Mouse (Mus musculus) lung, adult 2 months (tissue): ENCODE measurements around the gene Thsd4. TPM values are rescaled to one million over a fixed set of nuclear protein-coding genes. Genes with fewer than 3 reads are reported as not detected.

Experiments
- DNase-seq: peaks from one replicate; pipeline ENCODE4 v3.0.0; 2022
- H3K4me1 ChIP-seq: fragments of 200-500 bp; 2 replicates; pipeline ENCODE4 v1.6.1; 2011; ENCODE audit warnings: low read length; ENCODE audit not compliant: control insufficient read depth, insufficient read depth
- H3K4me3 ChIP-seq: fragments of 200-500 bp; replicated peaks from 2 replicates; pipeline ENCODE3; 2011; ENCODE audit warnings: low read depth, mild to moderate bottlenecking, control low read depth, low read length; ENCODE audit errors: extremely low read depth
- CTCF ChIP-seq: fragments of 200-500 bp; IDR thresholded peaks from 2 replicates; pipeline ENCODE4 v1.5.1; 2011; ENCODE audit warnings: mild to moderate bottlenecking, low read length, control low read depth; ENCODE audit not compliant: insufficient read depth
- POLR2A ChIP-seq: fragments of 200-500 bp; IDR thresholded peaks from 2 replicates; pipeline ENCODE4 v1.6.1; 2011; ENCODE audit warnings: low read depth, mild to moderate bottlenecking, control low read depth, low read length, borderline replicate concordance; ENCODE audit errors: extremely low read depth
- WGBS: fragments of 180-500 bp; shearing (Covaris S2); methylation state at CpG from one replicate; pipeline ENCODE4 v1.1.7; 2018; 5-methylcytosine and 5-hydroxymethylcytosine counted together
- polyA plus RNA-seq: library from polyadenylated mRNA; depleted of rRNA; stranded (reverse); fragments of >200 nt; gene quantifications from 2 replicates; pipeline ENCODE4 v1.2.3, GENCODE M21; 2012

The Thsd4 gene
- polyA plus RNA-seq, 1 experiment: 27.2 TPM

DNA sequence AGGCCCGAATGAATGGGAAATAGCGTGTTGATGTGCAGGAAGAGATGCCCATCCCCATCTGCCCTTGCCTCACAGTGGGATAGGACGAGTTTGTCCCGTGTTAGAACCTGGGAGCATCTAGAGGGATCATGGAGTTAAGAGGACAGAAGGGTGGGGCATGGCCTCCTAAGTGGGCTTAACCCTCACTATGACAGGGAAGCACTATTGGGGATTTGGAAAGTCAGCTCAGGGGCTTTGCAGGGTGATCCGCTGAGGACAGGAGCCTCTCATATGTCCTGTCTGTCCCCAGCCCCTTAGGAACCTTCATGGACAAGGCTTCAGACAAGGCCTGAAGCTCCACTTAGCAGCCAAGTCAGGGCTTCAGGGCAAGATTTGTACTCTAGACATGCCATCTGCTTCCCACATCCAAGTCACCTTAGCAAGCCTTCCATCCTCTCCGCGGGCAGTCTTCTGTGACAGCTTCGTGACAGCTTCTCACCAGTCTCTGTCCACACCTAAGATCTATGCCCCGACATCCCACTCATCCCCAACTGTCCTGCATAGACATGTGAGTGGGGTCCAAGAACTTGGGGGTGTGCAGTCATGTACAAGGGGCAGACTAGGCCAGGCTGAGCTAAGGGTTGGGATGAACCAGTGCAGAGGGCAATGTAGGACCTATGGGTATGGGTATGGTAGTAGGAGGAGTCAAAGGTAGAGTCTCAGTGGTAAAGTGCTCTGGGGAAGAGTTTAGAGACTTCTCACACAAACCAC is 570.7 kb downstream of the Thsd4 start:
- 89% methylated on average over 9 of the region's 9 CpGs for WGBS
- TF ChIP-seq POLR2A (no peak), CTCF (no peak)
- DNase-seq: no peak
- H3K4me3 ChIP-seq: no peak overlapping the region
- H3K4me1 ChIP-seq: no peaks in the 10 kb centered on the region

DNA sequence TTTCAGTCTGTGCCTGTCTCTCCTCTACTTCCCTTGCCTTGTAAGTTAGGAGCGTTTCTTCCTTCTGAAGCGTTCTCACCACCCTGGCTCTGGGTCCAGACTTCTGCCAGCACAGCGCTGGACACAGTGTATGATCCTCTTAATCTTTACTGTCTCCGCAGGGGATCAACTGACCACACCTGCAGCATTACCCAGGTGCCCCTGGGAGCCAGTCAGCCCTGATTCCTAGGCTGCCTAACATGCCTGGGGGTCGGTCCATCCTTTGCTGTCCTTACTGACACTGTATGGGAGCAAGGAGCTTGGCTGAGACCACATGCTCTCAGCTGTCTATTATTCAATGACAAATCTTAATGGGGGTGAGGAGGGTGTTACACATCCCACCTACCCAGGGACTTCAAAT is 571.9 kb downstream of the Thsd4 start:
- no peak for DNase-seq
- TF ChIP-seq POLR2A (no peak), CTCF (no peak)
- no peaks in the 10 kb centered on the region for H3K4me1 ChIP-seq
- 88% methylated on average over 5 of the region's 5 CpGs for WGBS
- H3K4me3 ChIP-seq: no peak overlapping the region

DNA sequence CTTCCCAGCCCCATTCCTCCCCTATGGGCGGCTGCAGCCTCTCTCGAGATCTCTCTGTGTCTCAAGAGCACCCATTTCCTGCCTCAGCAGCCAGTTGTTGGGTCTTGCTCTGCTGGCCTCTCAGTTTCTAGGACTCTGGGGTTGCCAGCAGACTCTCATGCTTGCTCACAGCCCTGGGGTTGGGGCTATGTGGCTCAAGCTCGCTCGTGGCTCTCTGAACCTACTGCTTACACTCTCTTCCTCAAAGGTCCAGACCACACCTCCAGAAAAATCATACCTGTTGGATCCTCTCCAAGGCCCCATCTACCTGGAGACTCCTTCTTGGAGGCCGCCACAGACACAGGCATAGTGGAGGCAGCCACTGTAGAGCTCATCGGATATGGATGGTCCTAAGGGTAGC is 572.3 kb downstream of the Thsd4 start:
- 74% methylated on average over 6 of the region's 6 CpGs for WGBS
- TF ChIP-seq POLR2A: no peak
- no peak for TF ChIP-seq CTCF
- DNase-seq: no peak

DNA sequence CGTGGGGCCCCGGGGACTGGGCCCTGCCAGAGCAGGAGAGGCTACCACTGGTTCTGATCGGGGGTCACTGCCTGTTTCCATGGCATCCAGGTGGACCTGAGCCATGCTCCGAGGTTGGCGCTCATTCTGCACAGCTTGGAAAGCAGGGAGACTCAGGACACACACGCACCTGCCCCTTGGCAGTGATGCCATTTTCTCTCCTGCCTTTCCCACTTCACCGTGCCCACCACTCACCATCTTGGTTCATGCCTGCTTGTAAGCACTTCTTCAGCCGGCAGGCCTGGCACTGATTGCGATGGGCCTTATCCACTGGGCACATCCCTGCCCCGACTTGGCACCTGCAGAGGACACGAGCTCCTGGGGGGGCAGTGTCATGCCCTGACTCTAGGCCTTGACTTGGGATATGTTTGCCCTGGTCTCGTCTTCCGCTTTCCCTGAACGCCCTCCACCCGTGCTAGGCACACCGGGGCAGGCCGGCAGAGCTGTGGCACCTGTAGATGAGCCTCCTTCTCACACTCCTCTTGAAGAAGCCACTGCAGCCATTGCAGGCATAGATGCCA is 573.1 kb downstream of the Thsd4 start:
- Histone ChIP-seq H3K4me1 (no peaks in the 10 kb centered on the region), H3K4me3 (no peak overlapping the region)
- DNase-seq: no peak
- no peak for TF ChIP-seq POLR2A
- no peak for TF ChIP-seq CTCF
- WGBS: 85% methylated on average over 17 of the region's 17 CpGs

More for the DNA sequence above, 572.3 kb downstream of the Thsd4 start:
- no peak overlapping the region for H3K4me3 ChIP-seq
- no peaks in the 10 kb centered on the region for H3K4me1 ChIP-seq

- TF ChIP-seq POLR2A (no peak), CTCF (no peak)
- Histone ChIP-seq H3K4me1 (no peaks in the 10 kb centered on the region), H3K4me3 (no peak overlapping the region)
- DNase-seq: no peak
- 75% methylated on average over 8 of the region's 8 CpGs for WGBS
These were observed 573.6 kb downstream of the Thsd4 start for GRCm38 (mm10) chr9:59948226-59948625.

GRCm38 (mm10) chr9:59947271-59947670 is 574.6 kb downstream of the Thsd4 start:
- 61% methylated on average over 8 of the region's 8 CpGs for WGBS
- DNase-seq: no peak
- no peaks in the 10 kb centered on the region for H3K4me1 ChIP-seq
- H3K4me3 ChIP-seq: no peak overlapping the region
- TF ChIP-seq CTCF (no peak), POLR2A (no peak)

DNA sequence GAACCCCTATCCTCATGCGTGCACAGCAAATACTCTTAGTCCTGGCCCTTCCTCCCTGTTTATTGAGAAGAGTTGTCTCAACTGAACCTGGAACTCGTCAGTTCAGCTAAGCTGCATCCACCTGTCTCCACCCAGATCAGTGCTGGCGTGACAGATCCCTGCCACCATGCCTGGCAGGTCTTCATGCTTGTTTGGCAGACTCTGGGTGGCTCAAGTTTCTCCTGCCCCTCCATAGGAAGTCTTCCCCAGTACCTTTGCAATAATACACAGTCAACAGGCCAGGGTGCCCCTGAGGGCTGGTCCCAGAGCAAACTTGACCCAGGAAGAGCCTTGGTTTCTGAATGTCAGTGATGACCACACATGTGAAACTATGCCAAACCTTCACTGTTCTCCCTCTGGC is 576.6 kb downstream of the Thsd4 start:
- DNase-seq: no peak
- WGBS: 81% methylated on average over 3 of the region's 3 CpGs
- TF ChIP-seq CTCF (no peak), POLR2A (no peak)
- no peaks in the 10 kb centered on the region for H3K4me1 ChIP-seq
- no peak overlapping the region for H3K4me3 ChIP-seq

GRCm38 (mm10) chr9:59943826-59944225 is 578.0 kb downstream of the Thsd4 start:
- no peaks in the 10 kb centered on the region for H3K4me1 ChIP-seq
- DNase-seq: no peak
- 89% methylated on average over 6 of the region's 6 CpGs for WGBS
- no peak for TF ChIP-seq CTCF
- no peak for TF ChIP-seq POLR2A
- no peak overlapping the region for H3K4me3 ChIP-seq

DNA sequence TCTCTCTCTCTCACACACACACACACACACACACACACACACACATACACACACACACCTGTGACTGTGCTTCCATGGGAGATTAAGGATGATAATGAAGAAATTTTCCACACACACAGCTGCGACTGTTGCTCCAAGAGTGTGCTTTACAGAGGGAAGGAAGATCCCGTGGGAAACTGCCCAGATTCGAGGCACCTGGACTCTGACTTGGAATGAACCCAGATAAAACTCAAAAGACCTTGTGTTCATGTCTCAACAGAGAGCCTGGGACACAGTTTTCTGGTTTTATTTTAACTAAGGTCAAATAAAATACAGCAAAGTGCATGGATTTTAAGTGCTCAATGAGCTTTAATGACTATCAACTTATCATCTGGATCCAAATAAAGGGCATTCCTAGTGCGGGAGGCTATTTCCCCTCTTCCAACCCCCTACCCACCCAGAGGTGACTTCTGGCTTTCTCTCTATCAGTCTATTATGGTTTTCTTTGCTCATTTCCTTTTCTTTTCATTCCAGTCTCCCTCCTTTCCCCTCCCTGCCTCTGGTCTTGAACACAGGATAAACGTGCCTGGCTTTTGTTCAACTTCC is 579.3 kb downstream of the Thsd4 start:
- no peak for TF ChIP-seq CTCF
- TF ChIP-seq POLR2A: no peak
- peak; percentile 0 for DNase-seq
- Histone ChIP-seq H3K4me1 (no peaks in the 10 kb centered on the region), H3K4me3 (no peak overlapping the region)
- WGBS: 48% methylated on average over 5 of the region's 5 CpGs
